ENCODE assay signal across 9 mouse cellular contexts in the genomic region with DNA sequence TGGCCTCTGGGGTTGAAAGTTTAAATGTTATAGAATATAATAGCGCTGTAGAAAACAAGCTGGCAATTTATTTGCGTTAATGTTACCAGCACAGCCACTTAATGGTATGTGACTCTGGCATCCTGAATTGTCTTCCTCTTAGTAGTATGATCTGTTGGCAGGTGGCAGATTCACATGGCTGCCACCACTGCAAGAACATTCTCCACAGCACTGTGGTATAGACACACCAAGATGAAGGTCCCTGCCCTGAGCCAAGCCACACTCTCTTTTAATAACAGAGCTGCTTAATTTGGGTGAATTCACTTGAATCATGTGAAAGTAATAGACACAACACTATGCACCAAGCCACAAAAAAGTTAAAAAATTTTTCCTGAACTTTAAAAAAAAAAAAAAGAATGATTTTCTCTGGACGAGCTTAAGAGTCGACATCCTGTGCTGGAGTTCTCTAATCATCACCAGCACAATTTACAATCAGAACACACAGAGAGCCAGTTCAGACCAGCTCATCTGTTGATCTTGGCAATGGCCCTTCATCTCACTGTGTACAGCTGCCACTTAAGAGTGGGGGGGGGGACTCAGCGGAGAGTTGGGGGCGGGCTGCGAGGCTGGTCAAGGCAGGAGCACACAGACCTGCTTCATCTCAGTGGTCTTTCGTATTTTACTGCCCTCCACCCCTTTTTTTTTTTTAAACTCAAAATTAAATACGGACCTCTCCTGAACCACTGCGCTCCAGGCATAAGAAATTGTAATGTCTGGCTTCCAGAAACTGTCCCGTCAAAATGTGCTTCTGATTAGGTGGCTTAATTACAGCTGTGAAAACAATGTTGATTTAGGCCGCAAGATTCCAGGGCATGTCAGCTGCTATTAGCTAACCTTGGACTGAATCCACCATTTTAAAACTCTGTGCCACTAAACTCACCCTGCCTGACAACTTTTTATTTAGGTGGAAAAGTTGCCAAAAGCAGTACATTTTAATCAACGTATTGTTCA.
DNase-seq lines count a peak whose midpoint lies in the region; ATAC-seq and TF ChIP-seq lines count a peak whose summit lies in the region.
"Had no signal": no experiment of that assay in that cellular context is flagged by ENCODE, and none has a peak within 500 bp of the region (broad histone marks: within the 10 kb centered on the region; RNA-seq: fewer than 3 reads in every experiment).

No protein-coding gene starts in this region.

- H3K9ac ChIP-seq in heart, embryonic 11.5 days (ENCODE audit: low read depth, low read length) = no peak overlapping the region
- no peak overlapping the region for H3K9ac ChIP-seq in kidney, embryonic 16.5 days (replicated peaks; ENCODE audit: low read length)

- intact Hi-C loops in left cerebral cortex, postnatal 36 days (cut with DNase I) = no loop called here

- H3ac ChIP-seq in C2C12 (ENCODE audit: control insufficient read depth, insufficient read length, low read depth) = no peak overlapping the region

- H3K4me3 ChIP-seq in C2C12 (ENCODE audit: insufficient read depth, poor library complexity, severe bottlenecking) = no peak overlapping the region
- no peak overlapping the region for H3K4me3 ChIP-seq in heart, embryonic 11.5 days (ENCODE audit: low read depth, low read length)
- no peak overlapping the region for H3K4me3 ChIP-seq in kidney, embryonic 16.5 days (ENCODE audit: low read length)

- DNase-seq in brain, embryonic 18.5 days (ENCODE audit: low read depth, low spot score) = peak; percentile 1
- no peak for DNase-seq in adrenal gland, postnatal 36 days
- DNase-seq in left cerebral cortex, postnatal 36 days (ENCODE audit: low spot score in 2 of 2) = no peak
- DNase-seq in urinary bladder, postnatal 10 days (ENCODE audit: low spot score) = no peak
- DNase-seq in right cerebral cortex, postnatal 36 days (ENCODE audit: low spot score in 2 of 2) = no peak

- H3K27me3 ChIP-seq in C2C12 (ENCODE audit: control insufficient read depth, insufficient read depth, insufficient read length) = no peaks in the 10 kb centered on the region
- no peaks in the 10 kb centered on the region for H3K27me3 ChIP-seq in heart, embryonic 11.5 days (ENCODE audit: control insufficient read depth, insufficient read depth, low read length)
- no peaks in the 10 kb centered on the region for H3K27me3 ChIP-seq in kidney, embryonic 16.5 days (ENCODE audit: insufficient read depth, low read length)

- WGBS in heart, embryonic 11.5 days (ENCODE audit: insufficient replicate concordance) = 50% methylated on average over 13 of the region's 13 CpGs
- 36% methylated on average over 13 of the region's 13 CpGs for WGBS in kidney, embryonic 16.5 days

- H3K79me2 ChIP-seq in C2C12 (ENCODE audit: control insufficient read depth, insufficient read depth) = no peaks in the 10 kb centered on the region

- TF ChIP-seq CTCF in C2C12 (IDR thresholded peaks at IDR 0.05; ENCODE audit: control insufficient read depth, insufficient read depth, insufficient read length) = no peak

- no peaks in the 10 kb centered on the region for H3K36me3 ChIP-seq in C2C12 (ENCODE audit: control insufficient read depth, insufficient read depth)
- H3K36me3 ChIP-seq in heart, embryonic 11.5 days (ENCODE audit: control insufficient read depth, insufficient read depth, low read length) = no peaks in the 10 kb centered on the region
- no peaks in the 10 kb centered on the region for H3K36me3 ChIP-seq in kidney, embryonic 16.5 days (ENCODE audit: insufficient read depth, low read length)

- H3K4me2 ChIP-seq in heart, embryonic 11.5 days = peak overlapping the region; percentile 19
- H3K4me2 ChIP-seq in kidney, embryonic 16.5 days (replicated peaks; ENCODE audit: low read depth, low read length) = peak overlapping the region; percentile 26; the same call in 1 of the 2 replicates

- no peaks in the 10 kb centered on the region for H3K79me3 ChIP-seq in C2C12 (ENCODE audit: low read depth)

- no peaks in the 10 kb centered on the region for H3K9me3 ChIP-seq in heart, embryonic 11.5 days (replicated peaks; ENCODE audit: control insufficient read depth, low read length)
- H3K9me3 ChIP-seq in kidney, embryonic 16.5 days (ENCODE audit: low read length) = no peaks in the 10 kb centered on the region

- peak; percentile 59; the same call in 1 of the 2 replicates for ATAC-seq in heart, embryonic 11.5 days (replicated peaks; ENCODE audit: insufficient number of reproducible peaks, low FRiP score, low TSS enrichment)
- peak; percentile 89 for ATAC-seq in kidney, embryonic 16.5 days (ENCODE audit: low FRiP score, low TSS enrichment)

- no peaks in the 10 kb centered on the region for H3K4me1 ChIP-seq in heart, embryonic 11.5 days (ENCODE audit: control insufficient read depth, insufficient read depth, low read length)
- peaks cover 6% of the 10 kb centered on the region; the same call in 1 of the 2 replicates for H3K4me1 ChIP-seq in kidney, embryonic 16.5 days (ENCODE audit: insufficient read depth, low read length)

- H3K27ac ChIP-seq in heart, embryonic 11.5 days (ENCODE audit: low read depth, low read length) = no peak overlapping the region
- H3K27ac ChIP-seq in kidney, embryonic 16.5 days (ENCODE audit: low read length) = peak overlapping the region; percentile 46; the same call in 1 of the 2 replicates
- H3K27ac ChIP-seq: macrophage had no signal

TF ChIP-seq in C2C12, 6 proteins besides CTCF, POLR2A, EP300 and RAD21:
- peak; percentile 1 for TF ChIP-seq CEBPB (IDR thresholded peaks at IDR 0.05; ENCODE audit: low read depth)
- no peak for TF ChIP-seq MYOG (IDR thresholded peaks at IDR 0.05; ENCODE audit: control insufficient read depth, extremely low read depth, insufficient read length)
- TF ChIP-seq MAX (IDR thresholded peaks at IDR 0.05) = peak; percentile 25
- TF ChIP-seq MYOD1 (IDR thresholded peaks at IDR 0.05; ENCODE audit: control insufficient read depth, insufficient read length, low read depth) = peak; percentile 84
- no peak for TF ChIP-seq USF1 (IDR thresholded peaks at IDR 0.05; ENCODE audit: low read depth)
- TF ChIP-seq FOSL1 (IDR thresholded peaks at IDR 0.05; ENCODE audit: insufficient read depth, low read length, poor library complexity, severe bottlenecking) = no peak
